Mouse (Mus musculus) bone marrow macrophage, adult 2 months (primary cell): ENCODE data around the gene Gm17409. TPM values are rescaled to one million over a fixed set of nuclear protein-coding genes. Genes with fewer than 3 reads are reported as not detected.

Experiments
- H3K27ac ChIP-seq: 2 replicates; pipeline ENCODE4 v1.5.1; 2012; ENCODE audit warnings: low read depth, low read length; ENCODE audit not compliant: insufficient read depth
- H3K4me1 ChIP-seq: 2 replicates; pipeline ENCODE4 v1.6.1; 2012; ENCODE audit warnings: low read length; ENCODE audit not compliant: control insufficient read depth, insufficient read depth
- H3K4me3 ChIP-seq: 2 replicates; pipeline ENCODE4 v1.5.1; 2012; ENCODE audit warnings: mild to moderate bottlenecking, low read length, moderate library complexity; ENCODE audit not compliant: insufficient read depth
- CTCF ChIP-seq: IDR thresholded peaks from 2 replicates; pipeline ENCODE4 v1.5.1; 2012; ENCODE audit warnings: low read depth, mild to moderate bottlenecking, low read length, moderate library complexity
- POLR2A ChIP-seq: IDR thresholded peaks from 2 replicates; pipeline ENCODE4 v1.6.1; 2012; ENCODE audit warnings: mild to moderate bottlenecking, low read depth, low read length, borderline replicate concordance
- polyA plus RNA-seq: library from polyadenylated mRNA; stranded (reverse); fragments of >200 nt; gene quantifications from 2 replicates; pipeline ENCODE4 v1.2.4, GENCODE M21; 2012; ENCODE audit not compliant: missing spikeins, insufficient read depth, insufficient read length

The Gm17409 gene
- polyA plus RNA-seq, 1 experiment: not detected

DNA sequence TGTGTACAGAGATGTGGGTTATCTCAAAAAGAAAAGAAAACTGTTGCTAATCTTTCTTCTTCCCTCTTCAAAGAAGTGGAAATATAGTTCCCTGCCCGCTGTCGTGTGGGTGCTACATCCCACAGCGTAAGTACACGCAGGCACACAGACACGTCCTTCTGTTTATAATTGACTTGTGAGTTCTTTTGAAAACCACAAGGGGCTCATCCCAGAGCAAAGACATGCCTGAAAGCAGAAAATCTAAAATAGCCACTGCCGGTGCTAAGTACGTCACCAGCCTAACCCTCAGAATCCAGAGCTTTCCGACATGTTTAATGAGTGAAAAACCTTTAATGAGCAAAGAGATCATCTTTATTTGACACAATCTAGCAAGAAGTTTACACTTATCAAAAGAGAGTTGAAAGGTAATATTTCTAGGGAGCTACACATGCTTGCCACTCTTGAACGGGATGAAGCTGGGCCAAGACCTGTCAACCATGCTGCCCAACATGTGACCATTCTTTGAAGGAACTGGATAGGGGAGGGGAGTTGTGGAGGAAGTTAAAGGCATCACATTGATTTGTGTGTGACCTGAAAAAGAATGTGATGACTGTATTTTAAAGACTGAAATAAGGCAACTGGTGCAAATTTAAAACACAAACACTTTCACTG, 11.7 kb downstream of the Gm17409 start:
- H3K27ac ChIP-seq: peak overlapping the region; percentile 53
- TF ChIP-seq CTCF (no peak), POLR2A (no peak)
- H3K4me3 ChIP-seq: no peak overlapping the region
- H3K4me1 ChIP-seq: peaks cover 26% of the 10 kb centered on the region

DNA sequence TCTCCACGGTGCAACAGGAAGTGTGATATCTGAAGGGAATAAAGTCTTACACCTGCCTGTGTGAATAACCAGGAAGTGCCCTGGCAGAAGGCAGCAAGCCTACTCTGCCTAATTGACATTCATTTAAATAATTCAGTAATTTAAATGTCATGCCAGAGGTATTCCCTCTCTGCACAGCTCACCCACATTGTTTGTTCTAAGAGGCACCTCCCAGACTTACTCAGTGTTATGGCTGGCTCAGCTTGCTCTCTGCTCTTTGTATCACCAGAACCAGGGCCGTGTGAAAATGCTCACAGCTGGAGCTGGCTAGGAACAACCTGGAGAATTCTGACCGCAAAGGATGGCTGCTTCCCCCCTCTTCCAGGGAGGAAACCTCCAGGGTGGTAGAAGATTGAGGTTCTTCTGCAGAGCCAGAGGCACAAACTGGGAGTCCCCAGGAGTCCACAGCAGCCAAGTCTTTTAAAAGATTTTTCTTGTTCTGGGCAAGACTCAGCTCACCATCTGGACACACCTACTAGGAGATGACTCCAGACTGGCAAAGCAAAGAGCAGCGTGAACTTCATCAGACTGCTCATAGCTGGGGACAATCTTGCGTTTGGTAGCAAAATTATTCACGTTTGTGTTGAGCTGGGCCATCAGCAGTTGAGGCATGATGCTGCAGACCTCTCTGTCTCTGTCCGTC, 14.5 kb downstream of the Gm17409 start:
- TF ChIP-seq CTCF (no peak), POLR2A (no peak)
- Histone ChIP-seq H3K4me1 (peaks cover 28% of the 10 kb centered on the region), H3K4me3 (no peak overlapping the region), H3K27ac (no peak overlapping the region)

DNA sequence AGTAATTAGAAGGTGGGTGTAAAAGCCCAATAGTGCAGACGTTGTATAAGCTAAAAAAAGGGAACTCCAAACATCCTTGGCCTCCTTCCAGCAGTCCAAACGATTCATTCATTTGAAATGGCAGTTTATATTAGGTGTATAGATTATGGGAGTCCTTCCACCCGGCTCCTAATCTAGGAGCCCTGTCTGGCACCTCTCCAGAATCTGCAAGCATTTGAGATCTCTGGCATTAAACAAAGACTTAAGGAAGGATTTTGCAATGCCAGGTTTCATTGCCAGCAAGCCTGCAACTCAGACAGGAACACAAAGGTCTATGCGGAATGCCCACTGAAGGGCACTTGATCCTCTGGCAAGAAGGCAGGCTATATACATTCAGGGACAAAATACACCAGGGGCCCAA, 15.2 kb downstream of the Gm17409 start:
- no peak overlapping the region for H3K4me3 ChIP-seq
- TF ChIP-seq CTCF: no peak
- TF ChIP-seq POLR2A: no peak
- H3K4me1 ChIP-seq: peaks cover 31% of the 10 kb centered on the region
- no peak overlapping the region for H3K27ac ChIP-seq

DNA sequence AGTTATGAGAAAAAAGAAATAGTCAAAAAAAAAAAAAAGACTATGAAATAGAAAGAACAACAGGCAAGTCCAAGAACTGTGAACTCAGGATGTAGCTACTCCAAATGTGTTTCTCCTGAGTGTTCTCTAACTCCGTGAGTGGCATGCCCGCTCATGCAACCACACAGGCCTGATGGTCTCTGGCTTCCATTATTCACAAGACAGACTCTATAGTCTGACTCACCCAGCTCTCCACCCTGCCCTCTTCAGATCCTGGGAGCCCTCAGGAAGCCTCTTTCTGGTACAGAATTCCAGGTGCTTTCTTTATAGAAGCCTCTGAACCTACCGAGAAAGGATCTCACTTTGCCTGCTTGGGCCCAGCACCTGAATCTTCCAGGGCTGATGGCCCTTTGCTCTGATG, 15.8 kb downstream of the Gm17409 start:
- no peak overlapping the region for H3K27ac ChIP-seq
- H3K4me3 ChIP-seq: no peak overlapping the region
- peaks cover 26% of the 10 kb centered on the region for H3K4me1 ChIP-seq
- no peak for TF ChIP-seq POLR2A

DNA sequence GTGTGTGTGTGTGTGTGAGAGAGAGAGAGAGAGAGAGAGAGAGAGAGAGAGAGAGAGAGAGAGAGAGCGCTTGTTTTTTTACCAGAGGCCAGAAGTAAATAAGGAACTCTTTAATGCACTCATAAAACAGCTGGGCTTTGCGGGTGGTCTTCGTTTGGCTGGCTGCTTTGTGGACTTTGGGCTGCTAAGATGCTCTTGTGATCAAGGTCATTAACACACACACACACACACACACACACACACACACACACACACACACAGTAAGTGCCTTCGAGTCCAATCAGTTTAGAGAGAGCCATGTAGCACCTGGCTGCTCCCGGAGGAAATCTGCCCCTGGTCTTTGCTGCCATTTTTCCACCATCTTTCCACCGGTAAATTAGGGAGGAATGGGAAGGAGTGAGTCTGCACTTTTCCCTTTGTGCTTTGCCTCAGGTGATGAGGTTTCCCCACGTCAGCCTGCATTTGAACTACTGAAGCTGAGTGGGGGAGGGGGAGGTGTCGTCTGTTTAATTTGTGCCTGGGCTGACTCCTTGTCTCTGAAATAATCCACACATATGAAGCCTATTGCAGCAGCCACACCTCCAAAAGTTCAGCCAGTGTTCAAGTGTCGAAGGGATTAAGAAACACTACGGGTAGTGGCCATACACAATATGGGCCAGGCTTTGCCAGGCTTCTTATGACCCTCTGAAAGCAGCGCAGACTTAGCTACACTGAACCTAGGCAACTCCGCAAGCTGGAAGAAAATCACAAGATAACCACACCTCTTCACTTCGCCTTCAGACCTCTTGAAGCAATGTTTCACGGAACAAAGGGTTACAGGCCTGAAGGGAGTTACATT, 16.7 kb downstream of the Gm17409 start:
- H3K4me1 ChIP-seq: peaks cover 22% of the 10 kb centered on the region
- TF ChIP-seq POLR2A: no peak
- TF ChIP-seq CTCF: no peak
- H3K27ac ChIP-seq: no peak overlapping the region
- H3K4me3 ChIP-seq: no peak overlapping the region

DNA sequence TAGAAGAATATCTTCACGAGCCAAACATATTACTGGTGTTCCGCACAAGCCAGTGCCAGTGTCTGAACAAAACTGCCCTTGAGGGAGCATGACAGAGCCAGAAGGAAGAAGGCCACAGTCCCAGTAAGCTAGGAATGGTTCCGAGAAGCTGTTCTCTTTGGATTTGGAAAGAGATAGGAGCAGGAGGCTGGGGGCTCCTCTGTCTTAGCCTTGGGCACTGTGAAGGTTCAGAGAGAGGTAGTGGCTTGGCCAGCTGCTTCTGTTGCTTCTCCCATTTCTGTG, 17.3 kb downstream of the Gm17409 start:
- no peak overlapping the region for H3K27ac ChIP-seq

DNA sequence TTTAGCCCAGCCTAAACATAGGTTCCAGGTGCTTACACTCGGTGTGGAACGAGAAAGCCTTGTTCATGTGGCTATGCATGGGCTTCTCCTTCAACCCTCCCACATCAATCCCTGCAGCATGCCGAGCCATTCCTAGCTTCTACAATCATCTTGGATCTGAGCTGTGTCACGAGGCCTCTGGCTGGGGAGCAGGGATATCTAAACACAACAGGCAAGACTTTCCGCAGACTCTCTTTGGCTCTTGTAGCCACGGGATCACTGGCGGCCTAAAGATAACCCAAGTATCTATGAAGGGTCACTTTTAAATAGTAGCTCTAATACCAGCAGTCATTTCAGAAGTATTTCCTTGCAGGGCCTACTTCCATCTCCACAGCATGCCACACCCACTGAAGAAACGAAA, 18.5 kb downstream of the Gm17409 start:
- TF ChIP-seq CTCF (no peak), POLR2A (no peak)
- Histone ChIP-seq H3K27ac (no peak overlapping the region), H3K4me3 (no peak overlapping the region), H3K4me1 (peaks cover 18% of the 10 kb centered on the region)

More for the DNA sequence above, 17.3 kb downstream of the Gm17409 start:
- Histone ChIP-seq H3K4me1 (peaks cover 19% of the 10 kb centered on the region), H3K4me3 (no peak overlapping the region)
- no peak for TF ChIP-seq POLR2A
- no peak for TF ChIP-seq CTCF

DNA sequence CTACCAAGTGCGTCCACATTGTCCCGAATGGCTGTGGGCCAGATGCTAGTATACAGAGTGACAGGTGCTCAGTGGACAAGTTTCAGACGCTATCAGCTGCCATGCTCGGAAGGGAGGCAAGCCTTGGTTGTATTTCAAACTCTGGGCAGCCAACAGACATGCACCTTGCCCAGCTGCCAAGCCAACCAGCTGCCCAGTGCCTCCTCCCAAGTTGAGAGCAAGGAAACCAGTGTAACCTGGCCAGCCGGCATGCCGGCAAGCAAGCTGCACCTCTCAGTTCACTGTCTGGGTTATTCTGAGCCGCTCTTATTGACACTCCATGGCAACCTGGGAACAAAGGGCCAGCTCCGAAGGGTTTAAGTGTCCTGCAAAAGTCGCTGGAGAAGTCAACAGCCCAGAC, 19.4 kb downstream of the Gm17409 start:
- Histone ChIP-seq H3K4me1 (peaks cover 18% of the 10 kb centered on the region), H3K4me3 (no peak overlapping the region), H3K27ac (no peak overlapping the region)
- TF ChIP-seq POLR2A (no peak), CTCF (no peak)

DNA sequence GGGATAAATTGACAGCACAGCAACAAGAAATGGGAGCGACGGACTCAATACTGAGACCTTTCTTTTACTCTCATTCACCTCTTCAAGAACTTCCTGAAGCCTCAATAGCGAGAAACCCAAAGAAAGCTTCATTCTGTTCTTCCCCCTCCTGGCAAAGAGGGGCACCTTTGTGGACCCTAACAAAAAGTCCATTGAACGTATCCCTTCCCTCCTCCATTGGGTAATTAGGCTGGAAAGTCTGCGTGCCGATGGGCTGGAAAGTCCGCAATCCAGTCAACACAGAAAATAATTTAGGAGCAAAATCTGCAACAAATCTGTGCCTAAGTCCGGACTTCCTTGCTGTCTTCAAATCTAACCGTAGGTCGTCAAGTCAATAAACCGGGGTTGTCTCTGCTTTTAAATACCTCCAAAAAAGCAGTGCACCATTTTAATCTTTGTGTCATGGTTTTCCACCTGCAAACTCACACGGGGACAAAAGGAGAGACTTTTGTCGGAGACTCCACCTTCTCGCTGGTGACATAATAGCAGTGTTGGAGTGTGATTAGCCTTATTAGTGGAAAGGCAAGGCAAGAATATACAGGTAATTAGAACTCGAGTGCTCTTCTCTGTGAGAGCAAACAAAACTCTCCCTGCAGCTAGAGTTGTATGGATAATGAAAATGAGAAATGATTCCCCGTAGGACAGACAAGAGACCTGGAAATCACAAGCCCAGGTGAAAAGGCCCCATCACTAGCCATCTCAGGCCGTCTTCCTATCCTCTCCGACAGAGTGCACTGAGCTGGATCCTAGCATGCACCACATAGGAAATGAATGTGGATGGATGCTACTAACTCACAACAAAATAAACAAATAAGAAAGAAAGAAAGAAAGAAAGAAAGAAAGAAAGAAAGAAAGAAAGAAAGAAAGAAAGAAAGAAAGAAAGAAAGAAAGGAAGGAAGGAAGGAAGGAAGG, 24.0 kb downstream of the Gm17409 start:
- Histone ChIP-seq H3K4me1 (peaks cover 18% of the 10 kb centered on the region), H3K27ac (no peak overlapping the region), H3K4me3 (no peak overlapping the region)
- TF ChIP-seq CTCF (no peak), POLR2A (no peak)
